Mouse (Mus musculus) right cerebral cortex, postnatal 14 days (tissue): ENCODE results near the gene Abca16.

Experiments
- DNase-seq: peaks from one replicate; pipeline ENCODE4 v3.0.0; 2022

The Abca16 gene

GRCm38 (mm10) chr7:120409447-120409846, at the start of gene Abca16:
Gene Abca16 (plus strand): TSS chr7:120409647.
- DNase-seq: no peak

GRCm38 (mm10) chr7:120361159-120361558, 48.3 kb upstream of the Abca16 start:
- DNase-seq: no peak

- no peak for DNase-seq
Measured at GRCm38 (mm10) chr7:120412391-120412790, 2.9 kb downstream of the Abca16 start.

- DNase-seq: no peak
Measured at GRCm38 (mm10) chr7:120426625-120427024, 17.2 kb downstream of the Abca16 start.

GRCm38 (mm10) chr7:120431464-120431863, 22.0 kb downstream of the Abca16 start:
- no peak for DNase-seq

- DNase-seq: peak; percentile 5
Measured at GRCm38 (mm10) chr7:120503891-120504662, 94.6 kb downstream of the Abca16 start.

- DNase-seq: no peak
Measured at GRCm38 (mm10) chr7:120504663-120504979, 95.2 kb downstream of the Abca16 start.

- no peak for DNase-seq
Measured at GRCm38 (mm10) chr7:120534805-120535204, 125.4 kb downstream of the Abca16 start.

GRCm38 (mm10) chr7:120552479-120553180, 143.2 kb downstream of the Abca16 start:
- DNase-seq: peak; percentile 11

GRCm38 (mm10) chr7:120553181-120553551, 143.7 kb downstream of the Abca16 start:
- DNase-seq: no peak

GRCm38 (mm10) chr7:120567366-120567765, 157.9 kb downstream of the Abca16 start:
- no peak for DNase-seq

- no peak for DNase-seq
Measured at GRCm38 (mm10) chr7:120576520-120576919, 167.1 kb downstream of the Abca16 start.
